Mouse (Mus musculus) left cerebral cortex, postnatal 14 days (tissue): ENCODE results near the gene Tspan33. TPM values are rescaled to one million over a fixed set of nuclear protein-coding genes. Genes with fewer than 3 reads are reported as not detected.

Source experiments
- DNase-seq, 2 experiments: peaks; one replicate each; pipeline ENCODE4 v3.0.0; 2021 to 2022; ENCODE audit warnings: low spot score in 2 of 2, mixed read lengths in 1 of 2
- intact Hi-C: fragments of 180-260 bp; cut with DNase I; formaldehyde crosslinking; loops from one replicate; pipeline ENCODE4 v1.15.1; 2025
- total RNA-seq, 2 experiments: library from RNA; stranded (reverse); gene quantifications; 2 replicates each; pipeline ENCODE4 v1.2.3; 2021

Tspan33 gene
- total RNA-seq, 2 experiments from 2014 or later = 27.6 to 30.0 TPM

- no peak for DNase-seq
- intact Hi-C loops = no loop called here
These were observed 2.0 kb downstream of the Tspan33 start for GRCm38 (mm10) chr6:29695975-29696374.

- intact Hi-C loops = no loop called here
- DNase-seq = no peak
These were observed 3.1 kb downstream of the Tspan33 start for GRCm38 (mm10) chr6:29697139-29697538.

- no peak for DNase-seq
- intact Hi-C loops = no loop called here
These were observed 3.5 kb downstream of the Tspan33 start for GRCm38 (mm10) chr6:29697548-29697947.

- intact Hi-C loops = no loop called here
- DNase-seq = no peak
These were observed 5.2 kb downstream of the Tspan33 start for GRCm38 (mm10) chr6:29699085-29699745.

- intact Hi-C loops = no loop called here
- DNase-seq = no peak
These were observed 7.0 kb downstream of the Tspan33 start for GRCm38 (mm10) chr6:29701051-29701450.

- intact Hi-C loops = no loop called here
- no peak for DNase-seq
These were observed 8.1 kb downstream of the Tspan33 start for GRCm38 (mm10) chr6:29702126-29702525.

GRCm38 (mm10) chr6:29704143-29704542 lies 10.1 kb downstream of the Tspan33 start:
- intact Hi-C loops = no loop called here

GRCm38 (mm10) chr6:29707902-29708301 lies 13.9 kb downstream of the Tspan33 start:
- DNase-seq = no peak
- intact Hi-C loops = no loop called here

More at GRCm38 (mm10) chr6:29704143-29704542, 10.1 kb downstream of the Tspan33 start:
- DNase-seq = no peak

- DNase-seq = no peak
- intact Hi-C loops = loop anchor here (5.0 kb wide), 1 partner anchor 106 kb away; no protein-coding TSS in a partner anchor
These were observed 17.3 kb downstream of the Tspan33 start for GRCm38 (mm10) chr6:29711318-29711717.

- DNase-seq = peak; percentile 50 to 80
- intact Hi-C loops = loop anchor here (5.0 kb wide), 1 partner anchor 105 kb away; no protein-coding TSS in a partner anchor
These were observed 18.1 kb downstream of the Tspan33 start for GRCm38 (mm10) chr6:29712011-29712584.

- DNase-seq = peak in 1 of 2 experiments; percentile 54
- intact Hi-C loops = loop anchor here (5.0 kb wide), 1 partner anchor 41 kb away; no protein-coding TSS in a partner anchor
These were observed 22.8 kb downstream of the Tspan33 start for GRCm38 (mm10) chr6:29716624-29717365.

- DNase-seq = no peak
These were observed 23.5 kb downstream of the Tspan33 start for GRCm38 (mm10) chr6:29717541-29717940.

GRCm38 (mm10) chr6:29717952-29718521 lies 24.0 kb downstream of the Tspan33 start:
- intact Hi-C loops = loop anchor here (5.0 kb wide), 1 partner anchor 39 kb away; no protein-coding TSS in a partner anchor
- peak in 1 of 2 experiments; percentile 38 for DNase-seq

More at GRCm38 (mm10) chr6:29717541-29717940, 23.5 kb downstream of the Tspan33 start:
- intact Hi-C loops = loop anchor here (5.0 kb wide), 1 partner anchor 40 kb away; no protein-coding TSS in a partner anchor

GRCm38 (mm10) chr6:29718894-29719329 lies 24.9 kb downstream of the Tspan33 start:
- peak; percentile 69 to 76 for DNase-seq
- intact Hi-C loops = loop anchor here (5.0 kb wide), 1 partner anchor 38 kb away; no protein-coding TSS in a partner anchor

- intact Hi-C loops = no loop called here
- DNase-seq = no peak
These were observed 27.9 kb downstream of the Tspan33 start for GRCm38 (mm10) chr6:29721890-29722289.

- DNase-seq = no peak
- intact Hi-C loops = no loop called here
These were observed 32.7 kb downstream of the Tspan33 start for GRCm38 (mm10) chr6:29726576-29727200.

- intact Hi-C loops = no loop called here
These were observed 34.0 kb downstream of the Tspan33 start for GRCm38 (mm10) chr6:29728035-29728434.

GRCm38 (mm10) chr6:29729491-29729890 lies 35.5 kb downstream of the Tspan33 start:
- no peak for DNase-seq
- intact Hi-C loops = no loop called here

More at GRCm38 (mm10) chr6:29728035-29728434, 34.0 kb downstream of the Tspan33 start:
- DNase-seq = no peak

GRCm38 (mm10) chr6:29735336-29735688 lies 41.3 kb downstream of the Tspan33 start, which contains the start of gene Smo:
Smo (plus strand) TSS chr6:29735503.
- DNase-seq = peak in 1 of 2 experiments; percentile 53
- intact Hi-C loops = no loop called here
